Comparison of ENCODE assay signal across 8 mouse cellular contexts in the genomic region with DNA sequence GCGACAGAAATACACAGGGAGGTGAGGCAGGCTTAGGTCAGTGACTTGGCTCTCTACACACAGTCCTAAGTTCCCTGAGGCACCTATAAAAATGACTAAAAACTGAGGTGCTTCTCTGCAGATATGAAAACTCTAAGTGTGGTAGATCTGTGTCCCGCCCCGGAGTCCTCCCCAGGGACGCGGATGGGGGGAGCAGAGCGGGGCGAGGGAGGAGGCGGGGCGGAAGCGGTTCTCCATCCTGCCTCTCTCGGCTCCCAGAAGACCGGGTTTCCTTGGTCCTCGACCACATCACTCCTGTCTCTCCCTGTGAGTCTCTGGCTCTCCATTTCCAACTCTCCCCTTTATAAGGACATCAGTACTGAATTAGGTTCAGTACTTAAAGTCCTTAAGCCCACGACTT. TPM values are rescaled to one million over a fixed set of nuclear protein-coding genes. Genes with fewer than 3 reads are reported as not detected.
DNase-seq lines count a peak whose midpoint lies in the region; ATAC-seq and TF ChIP-seq lines count a peak whose summit lies in the region.

No protein-coding gene starts in this region.

- peak overlapping the region; percentile 18 to 42 for H3K4me3 ChIP-seq in ES-E14 (ENCODE audit: insufficient read depth in 1 of 2, low read depth in 1 of 2, low read length in 2 of 2, poor library complexity in 1 of 2, severe bottlenecking in 1 of 2)
- H3K4me3 ChIP-seq in forebrain, embryonic 10.5 days: peak overlapping the region; percentile 49
- peak overlapping the region; percentile 10 for H3K4me3 ChIP-seq in hindbrain, postnatal 0 days (ENCODE audit: low read length)
- H3K4me3 ChIP-seq in liver, postnatal 0 days (ENCODE audit: low read depth, low read length): peak overlapping the region; percentile 1; the same call in 1 of the 2 replicates

- peaks cover 84% of the 10 kb centered on the region for H3K27me3 ChIP-seq in forebrain, embryonic 10.5 days (ENCODE audit: poor library complexity, severe bottlenecking)
- H3K27me3 ChIP-seq in hindbrain, postnatal 0 days (ENCODE audit: insufficient read depth, low read length): peaks cover 4% of the 10 kb centered on the region; the same call in 1 of the 2 replicates
- H3K27me3 ChIP-seq in liver, postnatal 0 days (ENCODE audit: insufficient read depth, low read length): peaks cover 5% of the 10 kb centered on the region

- no peaks in the 10 kb centered on the region for H3K36me3 ChIP-seq in ES-E14 (ENCODE audit: control insufficient read depth, insufficient read depth, low read length, poor library complexity, severe bottlenecking)
- no peaks in the 10 kb centered on the region for H3K36me3 ChIP-seq in forebrain, embryonic 10.5 days (replicated peaks)
- H3K36me3 ChIP-seq in hindbrain, postnatal 0 days (ENCODE audit: insufficient read depth, low read length): no peaks in the 10 kb centered on the region
- H3K36me3 ChIP-seq in liver, postnatal 0 days (replicated peaks; ENCODE audit: insufficient read depth, low read length): no peaks in the 10 kb centered on the region; the same call in 1 of the 2 replicates

- H3K4me1 ChIP-seq in ES-E14 (ENCODE audit: control insufficient read depth in 2 of 2, insufficient read depth in 2 of 2, low read length in 2 of 2, poor library complexity in 1 of 2): peaks cover 2 to 14% of the 10 kb centered on the region in 2 experiments; a peak in 3 of 4 replicates
- peaks cover 28% of the 10 kb centered on the region for H3K4me1 ChIP-seq in forebrain, embryonic 10.5 days
- peaks cover 19% of the 10 kb centered on the region for H3K4me1 ChIP-seq in hindbrain, postnatal 0 days (ENCODE audit: insufficient read depth, low read length)
- H3K4me1 ChIP-seq in liver, postnatal 0 days (ENCODE audit: insufficient read depth): peaks cover 37% of the 10 kb centered on the region

- peak; percentile 26 to 43 for DNase-seq in adrenal gland, postnatal 36 days
- no peak for DNase-seq in adrenal gland, adult 8-10 months
- DNase-seq in ES-E14 (ENCODE audit: low read depth, low spot score): no peak
- DNase-seq in forebrain, embryonic 10.5 days (ENCODE audit: extremely low spot score, low spot score): no peak
- peak; percentile 31 for DNase-seq in hindbrain, postnatal 0 days (ENCODE audit: low spot score)
- DNase-seq in liver, postnatal 0 days: peak; percentile 59
- peak; percentile 24 to 41 for DNase-seq in thymus, postnatal 10 days (ENCODE audit: low spot score in 2 of 2)
- DNase-seq in urinary bladder, postnatal 10 days (ENCODE audit: low spot score): no peak

- H3K9ac ChIP-seq in ES-E14 (ENCODE audit: insufficient read depth, low read depth, low read length, poor library complexity, severe bottlenecking): peak overlapping the region; percentile 17; the same call in 1 of the 2 replicates
- H3K9ac ChIP-seq in hindbrain, postnatal 0 days (replicated peaks; ENCODE audit: low read length): no peak overlapping the region
- peak overlapping the region; percentile 26; the same call in 1 of the 2 replicates for H3K9ac ChIP-seq in liver, postnatal 0 days (replicated peaks)

- TF ChIP-seq EP300 in liver, postnatal 0 days (IDR thresholded peaks at IDR 0.05; ENCODE audit: low read depth): no peak

- WGBS in forebrain, embryonic 10.5 days: under 1% methylated on average over 14 of the region's 14 CpGs
- under 1% methylated on average over 14 of the region's 14 CpGs for WGBS in hindbrain, postnatal 0 days
- whole genome bisulfite sequencing in liver, postnatal 0 days (ENCODE audit: insufficient replicate concordance): 0% methylated on average over 12 of the region's 14 CpGs

- no peak overlapping the region for H3K27ac ChIP-seq in ES-E14 (ENCODE audit: insufficient read depth, low read depth, low read length, poor library complexity, severe bottlenecking)
- H3K27ac ChIP-seq in forebrain, embryonic 10.5 days: no peak overlapping the region; the same call in 1 of the 2 replicates
- no peak overlapping the region for H3K27ac ChIP-seq in hindbrain, postnatal 0 days
- H3K27ac ChIP-seq in liver, postnatal 0 days (ENCODE audit: low read depth): no peak overlapping the region

- H3K4me2 ChIP-seq in hindbrain, postnatal 0 days (ENCODE audit: low read depth, low read length): peak overlapping the region; percentile 51
- peak overlapping the region; percentile 52 for H3K4me2 ChIP-seq in liver, postnatal 0 days (ENCODE audit: low read depth, low read length)

- in situ Hi-C loops in ES-E14 (cut with MboI; ENCODE audit: low sequenced_read_pairs in 2 of 2, unreplicated experiment in 2 of 2): no loop called here

- no peak for TF ChIP-seq CTCF in hindbrain, postnatal 0 days (IDR thresholded peaks at IDR 0.05; ENCODE audit: low read depth)
- no peak for TF ChIP-seq CTCF in liver, postnatal 0 days (IDR thresholded peaks at IDR 0.05; ENCODE audit: low read depth)

- ATAC-seq in hindbrain, postnatal 0 days: peak; percentile 11; the same call in 1 of the 2 replicates
- ATAC-seq in liver, postnatal 0 days: no peak

- H3K9me3 ChIP-seq in ES-E14 (ENCODE audit: control insufficient read depth, insufficient read depth, low read depth, low read length): no peaks in the 10 kb centered on the region
- no peaks in the 10 kb centered on the region for H3K9me3 ChIP-seq in forebrain, embryonic 10.5 days
- no peaks in the 10 kb centered on the region for H3K9me3 ChIP-seq in hindbrain, postnatal 0 days (ENCODE audit: low read length)
- no peaks in the 10 kb centered on the region for H3K9me3 ChIP-seq in liver, postnatal 0 days (ENCODE audit: low read length)

TF ChIP-seq in ES-E14, 5 proteins besides CTCF, POLR2A, EP300 and RAD21:
- TF ChIP-seq HCFC1 (IDR thresholded peaks at IDR 0.05; ENCODE audit: borderline replicate concordance, insufficient read depth, low read length) (no peak), MAFK (IDR thresholded peaks at IDR 0.05; ENCODE audit: insufficient read depth, low read depth, low read length) (no peak), ZNF384 (IDR thresholded peaks at IDR 0.05; ENCODE audit: low read depth, low read length) (no peak), CHD2 (IDR thresholded peaks at IDR 0.05; ENCODE audit: low read depth, low read length) (no peak), ZC3H11A (IDR thresholded peaks at IDR 0.05; ENCODE audit: borderline replicate concordance, low read depth, low read length) (no peak)

RNA-seq across cellular contexts. Expression of a gene that starts 16.8 kb away (rescaled TPM):
- not detected for total RNA-seq in adrenal gland, postnatal 36 days (2021)
- not detected for total RNA-seq in adrenal gland, adult 8-10 months (2022)
- not detected in 2 replicates for total RNA-seq in ES-E14 (2012; rRNA removed)
- not detected in 2 replicates for polyA plus RNA-seq in forebrain, embryonic 10.5 days (2016; fragmentation: Nextera tagmentation; extraction: Ambion mirVana)
- 2.0 and 3.2 TPM in 2 replicates for total RNA-seq in hindbrain, postnatal 0 days (2014; rRNA removed)
- polyA plus RNA-seq in hindbrain, postnatal 0 days (2015; fragmentation: Nextera tagmentation; extraction: Ambion mirVana): 0.45 and 0.57 TPM in 2 replicates
- not detected in 2 replicates for polyA plus RNA-seq in liver, postnatal 0 days (2015; fragmentation: Nextera tagmentation; extraction: Ambion mirVana)

RNA-seq across cellular contexts. Expression of a gene that starts 32.7 kb away (rescaled TPM):
- 10 to 100 TPM; 40.1 to 42.7 TPM for total RNA-seq in adrenal gland, postnatal 36 days (2021)
- total RNA-seq in adrenal gland, adult 8-10 months (2022): 10 to 100 TPM; 38.4 to 55.0 (median 47.0) TPM
- total RNA-seq in ES-E14 (2012; rRNA removed): 87.1 and 90.4 TPM in 2 replicates
- polyA plus RNA-seq in forebrain, embryonic 10.5 days (2016; fragmentation: Nextera tagmentation; extraction: Ambion mirVana): 73.2 and 81.1 TPM in 2 replicates
- 24.4 and 25.6 TPM in 2 replicates for total RNA-seq in hindbrain, postnatal 0 days (2014; rRNA removed)
- polyA plus RNA-seq in hindbrain, postnatal 0 days (2015; fragmentation: Nextera tagmentation; extraction: Ambion mirVana): 25.2 and 25.3 TPM in 2 replicates
- 12.8 and 15.6 TPM in 2 replicates for polyA plus RNA-seq in liver, postnatal 0 days (2015; fragmentation: Nextera tagmentation; extraction: Ambion mirVana)

Comparison
In these comparisons a context has a peak if more than half of its experiments do, and no peak if none do; other contexts are left out.
1. DNase-seq: peak in adrenal gland, postnatal 36 days (2 of 2), hindbrain, postnatal 0 days (single experiment), liver, postnatal 0 days (single experiment) and thymus, postnatal 10 days (2 of 2); none in adrenal gland, adult 8-10 months (single experiment), ES-E14 (single experiment), forebrain, embryonic 10.5 days (single experiment) and urinary bladder, postnatal 10 days (single experiment).
2. Peak in every context shown above with its lines, with median percentiles within 50 percentile points of each other: H3K4me3 ChIP-seq.